Mouse (Mus musculus) limb, embryonic 13.5 days (tissue): ENCODE measurements around the gene Csta1. TPM values are rescaled to one million over a fixed set of nuclear protein-coding genes. Genes with fewer than 3 reads are reported as not detected.

Experiments used
- polyA plus RNA-seq: library from polyadenylated mRNA; unstranded; fragments of >200 nt; fragmentation: Nextera tagmentation; extraction: Ambion mirVana; gene quantifications from 2 replicates; pipeline ENCODE4 v1.2.1, GENCODE M21; 2015

Gene Csta1
- polyA plus RNA-seq, 1 experiment from 2014 or later, result 0.41 TPM

Other genes starting within 250 kb of the Csta1 start
- gene Parp9, start 192.8 kb downstream of the Csta1 start, polyA plus RNA-seq, result 4.5 and 4.8 TPM in 2 replicates
- gene Dtx3l, start 192.1 kb downstream of the Csta1 start, polyA plus RNA-seq, result 2.9 and 3.1 TPM in 2 replicates
- 37.2 and 41.6 TPM in 2 replicates for gene Kpna1, start 152.5 kb downstream of the Csta1 start, polyA plus RNA-seq
- gene Wdr5b, start 90.1 kb downstream of the Csta1 start, polyA plus RNA-seq, result 11.1 and 11.4 TPM in 2 replicates
- gene Fam162a, start 59.6 kb downstream of the Csta1 start, polyA plus RNA-seq, result 413 and 417 TPM in 2 replicates
- gene Ccdc58, start 59.6 kb downstream of the Csta1 start, polyA plus RNA-seq, result 87.5 and 91.8 TPM in 2 replicates
- gene Stfa2l1, start 25.6 kb upstream of the Csta1 start, polyA plus RNA-seq, result not detected in 2 replicates
- gene Gm5483, start 53.0 kb upstream of the Csta1 start, polyA plus RNA-seq, result 0.81 TPM in 1 of 2 replicates, not detected in the other
- gene Gm5416, start 79.2 kb upstream of the Csta1 start, polyA plus RNA-seq, result not detected in 2 replicates
- gene 2010005H15Rik, start 90.2 kb upstream of the Csta1 start, polyA plus RNA-seq, result 0.90 TPM in 1 of 2 replicates, not detected in the other
- 2.3 and 2.5 TPM in 2 replicates for gene Stfa1, start 145.7 kb upstream of the Csta1 start, polyA plus RNA-seq
- not detected in 2 replicates for gene BC117090, start 203.1 kb upstream of the Csta1 start, polyA plus RNA-seq
- gene BC100530, start 236.5 kb upstream of the Csta1 start, polyA plus RNA-seq, result 3.5 and 3.9 TPM in 2 replicates